Mouse (Mus musculus) lung, adult 2 months (tissue): ENCODE results near the gene Vps33b.

Source experiments
- CTCF ChIP-seq: fragments of 200-500 bp; IDR thresholded peaks from 2 replicates; pipeline ENCODE4 v1.5.1; 2011; ENCODE audit warnings: mild to moderate bottlenecking, low read length, control low read depth; ENCODE audit not compliant: insufficient read depth
- POLR2A ChIP-seq: fragments of 200-500 bp; IDR thresholded peaks from 2 replicates; pipeline ENCODE4 v1.6.1; 2011; ENCODE audit warnings: low read depth, mild to moderate bottlenecking, control low read depth, low read length, borderline replicate concordance; ENCODE audit errors: extremely low read depth

- no peak for TF ChIP-seq CTCF
- TF ChIP-seq POLR2A: peak; percentile 35; the same call in 1 of the 2 replicates
Observed at GRCm38 (mm10) chr7:80246148-80246721, 23.2 kb upstream of the Vps33b start, which contains the start of gene Ttll13.
